Mouse (Mus musculus): Measurements from ENCODE around the gene Fbxl17. TPM values are rescaled to one million over a fixed set of nuclear protein-coding genes. Genes with fewer than 3 reads are reported as not detected.

The Fbxl17 gene
- polyA plus RNA-seq, 1 experiment from 2014 or later = 17.4 TPM

DNA sequence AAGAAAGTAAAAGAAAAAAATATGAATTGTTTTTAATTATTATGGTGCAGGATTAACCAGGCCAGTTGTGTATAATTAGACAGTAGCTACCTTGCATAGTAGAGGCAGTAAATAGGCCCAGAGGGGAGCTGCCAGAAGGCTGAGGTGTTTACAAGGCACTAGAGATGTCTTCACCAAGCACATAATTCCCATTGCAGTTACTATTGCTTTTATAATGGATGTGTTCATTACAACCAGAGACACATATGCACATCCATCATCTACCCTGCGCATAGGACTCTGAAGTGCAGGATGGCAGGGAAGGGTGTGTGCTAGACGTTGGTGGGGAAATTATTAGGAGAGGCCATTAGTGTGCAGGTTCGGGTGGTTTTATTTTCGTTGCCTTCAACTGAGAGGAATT, 491.0 kb downstream of the Fbxl17 start:
- ATAC-seq (ENCODE audit: insufficient number of reproducible peaks, insufficient read depth, low FRiP score, low read depth) = no peak
- Histone ChIP-seq H3K4me1 (ENCODE audit: control insufficient read depth in 2 of 2, insufficient read depth in 2 of 2, low read length in 2 of 2) (peaks cover 11 to 13% of the 10 kb centered on the region in 2 experiments), H3K4me2 (ENCODE audit: low read length) (no peak overlapping the region), H3K9ac (ENCODE audit: low read length) (no peak overlapping the region), H3K9me3 (ENCODE audit: control insufficient read depth, low read length) (no peaks in the 10 kb centered on the region), H3K36me3 (ENCODE audit: control insufficient read depth, insufficient read depth, low read length) (no peaks in the 10 kb centered on the region), H3K4me3 (ENCODE audit: control insufficient read depth in 1 of 2, insufficient read depth in 1 of 2, low read depth in 1 of 2, low read length in 2 of 2) (no peak overlapping the region), H3K27ac (replicated peaks in 1 of 2; ENCODE audit: control insufficient read depth in 1 of 2, insufficient read depth in 1 of 2, low read depth in 2 of 2, low read length in 2 of 2) (no peak overlapping the region), H3K27me3 (ENCODE audit: control insufficient read depth, insufficient read depth, low read length) (no peaks in the 10 kb centered on the region)
- 77% methylated on average over 4 of the region's 4 CpGs for WGBS

GRCm38 (mm10) chr17:63008277-63008676, 491.5 kb downstream of the Fbxl17 start:
- ATAC-seq (ENCODE audit: insufficient number of reproducible peaks, insufficient read depth, low FRiP score, low read depth) = no peak
- Histone ChIP-seq H3K4me3 (ENCODE audit: control insufficient read depth in 1 of 2, insufficient read depth in 1 of 2, low read depth in 1 of 2, low read length in 2 of 2) (no peak overlapping the region), H3K9ac (ENCODE audit: low read length) (no peak overlapping the region), H3K27me3 (ENCODE audit: control insufficient read depth, insufficient read depth, low read length) (no peaks in the 10 kb centered on the region), H3K4me2 (ENCODE audit: low read length) (no peak overlapping the region), H3K36me3 (ENCODE audit: control insufficient read depth, insufficient read depth, low read length) (no peaks in the 10 kb centered on the region), H3K27ac (replicated peaks in 1 of 2; ENCODE audit: control insufficient read depth in 1 of 2, insufficient read depth in 1 of 2, low read depth in 2 of 2, low read length in 2 of 2) (no peak overlapping the region), H3K4me1 (ENCODE audit: control insufficient read depth in 2 of 2, insufficient read depth in 2 of 2, low read length in 2 of 2) (peaks cover 11 to 13% of the 10 kb centered on the region in 2 experiments), H3K9me3 (ENCODE audit: control insufficient read depth, low read length) (no peaks in the 10 kb centered on the region)
- 29% methylated on average over 5 of the region's 5 CpGs for WGBS

DNA sequence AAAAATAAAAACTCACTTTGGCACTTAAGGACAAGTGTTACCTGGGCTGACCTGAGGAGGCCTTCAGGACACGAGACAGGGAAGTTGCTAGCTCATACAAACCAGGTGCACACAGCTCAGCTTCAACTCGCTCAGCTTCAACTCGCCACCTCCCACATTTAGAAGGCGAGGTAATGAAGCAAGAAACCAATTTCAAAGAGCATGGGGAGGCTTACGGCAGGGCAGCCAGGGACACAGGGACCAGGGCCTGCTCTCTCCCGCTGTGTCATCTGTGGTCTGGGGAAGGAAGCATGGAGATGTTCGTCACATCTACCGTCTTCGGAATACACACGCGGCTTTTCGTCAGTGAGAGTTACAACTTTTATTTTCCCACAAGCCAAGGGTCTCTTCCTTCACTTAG, 491.9 kb downstream of the Fbxl17 start:
- Histone ChIP-seq H3K4me1 (ENCODE audit: control insufficient read depth in 2 of 2, insufficient read depth in 2 of 2, low read length in 2 of 2) (peaks cover 11 to 13% of the 10 kb centered on the region in 2 experiments), H3K36me3 (ENCODE audit: control insufficient read depth, insufficient read depth, low read length) (no peaks in the 10 kb centered on the region), H3K27ac (replicated peaks in 1 of 2; ENCODE audit: control insufficient read depth in 1 of 2, insufficient read depth in 1 of 2, low read depth in 2 of 2, low read length in 2 of 2) (no peak overlapping the region), H3K9me3 (ENCODE audit: control insufficient read depth, low read length) (no peaks in the 10 kb centered on the region), H3K27me3 (ENCODE audit: control insufficient read depth, insufficient read depth, low read length) (no peaks in the 10 kb centered on the region), H3K4me2 (ENCODE audit: low read length) (no peak overlapping the region), H3K4me3 (ENCODE audit: control insufficient read depth in 1 of 2, insufficient read depth in 1 of 2, low read depth in 1 of 2, low read length in 2 of 2) (no peak overlapping the region), H3K9ac (ENCODE audit: low read length) (no peak overlapping the region)
- no peak for ATAC-seq (ENCODE audit: insufficient number of reproducible peaks, insufficient read depth, low FRiP score, low read depth)
- WGBS = 82% methylated on average over 12 of the region's 12 CpGs

Small RNA genes within 50 kb of the gene (microRNA-seq; reads per million reads assigned to microRNA genes)
- gene Gm24813 = not detected

All from heart, embryonic 14.5 days (tissue).